In the genomic region with DNA sequence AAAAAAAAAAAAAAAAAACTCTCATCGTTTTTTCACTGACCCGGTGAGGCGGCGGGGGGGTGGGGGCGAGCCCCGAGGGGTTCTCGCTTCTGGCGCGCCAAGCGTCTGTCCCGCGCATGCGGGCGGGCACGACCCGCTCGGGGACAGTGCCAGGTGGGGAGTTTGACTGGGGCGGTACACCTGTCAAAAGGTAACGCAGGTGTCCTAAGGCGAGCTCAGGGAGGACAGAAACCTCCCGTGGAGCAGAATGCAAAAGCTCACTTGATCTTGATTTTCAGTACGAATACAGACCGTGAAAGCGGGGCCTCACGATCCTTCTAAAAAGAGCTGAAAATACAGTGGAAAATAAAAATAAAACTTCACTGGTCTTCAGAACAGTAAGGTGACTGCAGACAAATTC, we compare ENCODE assay signal across 8 mouse cellular contexts. TPM values are rescaled to one million over a fixed set of nuclear protein-coding genes. Genes with fewer than 3 reads are reported as not detected.
DNase-seq lines count a peak whose midpoint lies in the region; ATAC-seq and TF ChIP-seq lines count a peak whose summit lies in the region.

No protein-coding gene starts in this region.

- H3K4me1 ChIP-seq in MEL (ENCODE audit: control insufficient read depth in 1 of 2, insufficient read depth in 2 of 2, low read length in 2 of 2): peaks cover 4 to 13% of the 10 kb centered on the region in 2 experiments; a peak in 3 of 4 replicates
- H3K4me1 ChIP-seq in hindbrain, embryonic 11.5 days (replicated peaks; ENCODE audit: control insufficient read depth, insufficient read depth, low read length): no peaks in the 10 kb centered on the region
- no peaks in the 10 kb centered on the region for H3K4me1 ChIP-seq in lung, adult 2 months (ENCODE audit: control insufficient read depth, insufficient read depth, low read length)
- no peaks in the 10 kb centered on the region for H3K4me1 ChIP-seq in thymus, adult 2 months (replicated peaks; ENCODE audit: control insufficient read depth, insufficient read depth, low read length)

- no peaks in the 10 kb centered on the region for H3K79me2 ChIP-seq in MEL (ENCODE audit: control insufficient read depth, insufficient read depth, low read length, poor library complexity)

- no peak overlapping the region for H3K27ac ChIP-seq in MEL (ENCODE audit: control insufficient read depth, low read depth, low read length)
- no peak overlapping the region for H3K27ac ChIP-seq in hindbrain, embryonic 11.5 days (ENCODE audit: low read depth, low read length)
- no peak overlapping the region for H3K27ac ChIP-seq in thymus, adult 2 months (ENCODE audit: control insufficient read depth, insufficient read depth, low read length)

- no peaks in the 10 kb centered on the region for H3K27me3 ChIP-seq in MEL (ENCODE audit: control insufficient read depth in 1 of 2, insufficient read depth in 2 of 2, low read length in 2 of 2)
- no peaks in the 10 kb centered on the region for H3K27me3 ChIP-seq in hindbrain, embryonic 11.5 days (ENCODE audit: control insufficient read depth, insufficient read depth, low read length)
- H3K27me3 ChIP-seq in thymus, adult 2 months (ENCODE audit: control insufficient read depth, insufficient read depth, low read length): no peaks in the 10 kb centered on the region

- no peak for TF ChIP-seq RAD21 in MEL (IDR thresholded peaks at IDR 0.05; ENCODE audit: low read depth, low read length)

- no peak for TF ChIP-seq POLR2A in MEL (IDR thresholded peaks at IDR 0.05; ENCODE audit: control insufficient read depth in 1 of 2, insufficient read depth in 1 of 2, low read depth in 1 of 2, low read length in 2 of 2, poor library complexity in 1 of 2)
- no peak for TF ChIP-seq POLR2A in lung, adult 2 months (IDR thresholded peaks at IDR 0.05; ENCODE audit: borderline replicate concordance, extremely low read depth, low read depth, low read length)
- TF ChIP-seq POLR2A in thymus, adult 2 months (IDR thresholded peaks at IDR 0.05; ENCODE audit: control insufficient read depth, extremely low read depth, insufficient read depth, low read length, poor library complexity): no peak

- H3K4me2 ChIP-seq in hindbrain, embryonic 11.5 days (replicated peaks; ENCODE audit: low read depth, low read length): no peak overlapping the region

- no peak overlapping the region for H3K9ac ChIP-seq in MEL (ENCODE audit: control insufficient read depth, low read depth, low read length, poor library complexity, severe bottlenecking)
- H3K9ac ChIP-seq in hindbrain, embryonic 11.5 days (ENCODE audit: low read depth, low read length): no peak overlapping the region

- H3K9me3 ChIP-seq in MEL (replicated peaks; ENCODE audit: insufficient read depth, low read length): no peaks in the 10 kb centered on the region
- no peaks in the 10 kb centered on the region for H3K9me3 ChIP-seq in hindbrain, embryonic 11.5 days (ENCODE audit: control insufficient read depth, low read length)

- WGBS in hindbrain, embryonic 11.5 days: 34% methylated on average over 25 of the region's 25 CpGs
- WGBS in lung, adult 2 months: 26% methylated on average over 25 of the region's 25 CpGs
- 40% methylated on average over 25 of the region's 25 CpGs for WGBS in thymus, adult 2 months

- peak; percentile 100 for ATAC-seq in hindbrain, embryonic 11.5 days (ENCODE audit: low FRiP score)
- ATAC-seq in neutrophil, adult 5-6 weeks (ENCODE audit: extremely low read depth, insufficient number of reproducible peaks, low FRiP score, poor library complexity, severe bottlenecking): peak; percentile 98

- TF ChIP-seq CTCF in MEL (IDR thresholded peaks at IDR 0.05 in 2 of 3, conservative IDR thresholded peaks at IDR 0.05 in 1 of 3; ENCODE audit: control insufficient read depth in 1 of 3, insufficient read depth in 1 of 3, low read depth in 2 of 3, low read length in 3 of 3, poor library complexity in 1 of 3, severe bottlenecking in 1 of 3): no peak
- no peak for TF ChIP-seq CTCF in lung, adult 2 months (IDR thresholded peaks at IDR 0.05; ENCODE audit: insufficient read depth, low read length)
- no peak for TF ChIP-seq CTCF in thymus, adult 2 months (IDR thresholded peaks at IDR 0.05; ENCODE audit: borderline replicate concordance, control insufficient read depth, extremely low read depth, insufficient read depth, low read length, poor library complexity)

- H3K36me3 ChIP-seq in MEL (ENCODE audit: control insufficient read depth in 1 of 2, insufficient read depth in 2 of 2, low read length in 2 of 2): peaks cover 0 to 8% of the 10 kb centered on the region in 2 experiments; a peak in 2 of 4 replicates
- no peaks in the 10 kb centered on the region for H3K36me3 ChIP-seq in hindbrain, embryonic 11.5 days (ENCODE audit: control insufficient read depth, insufficient read depth, low read length)
- no peaks in the 10 kb centered on the region for H3K36me3 ChIP-seq in thymus, adult 2 months (ENCODE audit: control insufficient read depth, insufficient read depth, low read length)

- no peak for TF ChIP-seq EP300 in MEL (IDR thresholded peaks at IDR 0.05; ENCODE audit: low read depth in 1 of 2, low read length in 2 of 2)

- H3K4me3 ChIP-seq in MEL (ENCODE audit: control insufficient read depth in 1 of 2, insufficient read depth in 1 of 2, low read depth in 2 of 2, low read length in 2 of 2): no peak overlapping the region
- no peak overlapping the region for H3K4me3 ChIP-seq in hindbrain, embryonic 11.5 days (ENCODE audit: low read depth, low read length)
- no peak overlapping the region for H3K4me3 ChIP-seq in lung, adult 2 months (replicated peaks; ENCODE audit: extremely low read depth, low read depth, low read length)
- no peak overlapping the region for H3K4me3 ChIP-seq in thymus, adult 2 months (ENCODE audit: control insufficient read depth, insufficient read depth, low read length)

- DNase-seq in MEL (ENCODE audit: low read depth, low spot score): peak; percentile 80
- peak; percentile 86 for DNase-seq in cerebellum, adult 9-11 months
- peak; percentile 77 to 96 for DNase-seq in frontal cortex, postnatal 14 days (ENCODE audit: low spot score in 2 of 2)
- peak; percentile 97 for DNase-seq in hindbrain, embryonic 11.5 days (ENCODE audit: low spot score)
- DNase-seq in layer of hippocampus, adult 9-10 months (ENCODE audit: low spot score): peak; percentile 75
- peak; percentile 99 for DNase-seq in lung, adult 2 months
- DNase-seq in thymus, adult 2 months: peak; percentile 95

TF ChIP-seq in MEL, 35 proteins besides CTCF, POLR2A, EP300 and RAD21:
- TF ChIP-seq NRF1 (IDR thresholded peaks at IDR 0.05; ENCODE audit: insufficient read depth, low read depth, low read length, poor library complexity, severe bottlenecking): no peak
- TF ChIP-seq USF1 (IDR thresholded peaks at IDR 0.05; ENCODE audit: low read depth, low read length): no peak
- TF ChIP-seq POLR2AphosphoS5 (IDR thresholded peaks at IDR 0.05; ENCODE audit: borderline replicate concordance, low read depth, low read length): no peak
- TF ChIP-seq USF2 (IDR thresholded peaks at IDR 0.05; ENCODE audit: borderline replicate concordance in 1 of 2, insufficient read depth in 1 of 2, low read depth in 1 of 2, low read length in 2 of 2): no peak
- no peak for TF ChIP-seq MAX (IDR thresholded peaks at IDR 0.05; ENCODE audit: low read length)
- TF ChIP-seq JUND (IDR thresholded peaks at IDR 0.05; ENCODE audit: low read depth, low read length): no peak
- no peak for TF ChIP-seq HCFC1 (IDR thresholded peaks at IDR 0.05; ENCODE audit: low read depth, low read length)
- no peak for TF ChIP-seq MYC (IDR thresholded peaks at IDR 0.05; ENCODE audit: low read depth, low read length)
- no peak for TF ChIP-seq MXI1 (IDR thresholded peaks at IDR 0.05; ENCODE audit: low read depth, low read length)

RNA-seq across cellular contexts. Expression of gene Hic2, which starts 11.2 kb away (rescaled TPM):
- total RNA-seq in MEL (2012; rRNA removed): 5.8 and 5.9 TPM in 2 replicates
- 1 to 10 TPM in 1 of 2 experiments, not detected in 1; 9.5 TPM for polyA plus RNA-seq in MEL (2012; ENCODE audit: insufficient read depth in 1 of 2, insufficient read length in 2 of 2, low read depth in 1 of 2, low replicate concordance in 2 of 2, missing spikeins in 1 of 2)
- polyA plus RNA-seq in hindbrain, embryonic 11.5 days (2014; fragmentation: Nextera tagmentation; extraction: Ambion mirVana): 7.9 and 8.7 TPM in 2 replicates
- polyA plus RNA-seq in lung, adult 2 months (2012; rRNA removed): 2.0 and 2.2 TPM in 2 replicates
- 1.2 and 1.7 TPM in 2 replicates for total RNA-seq in neutrophil, adult 5-6 weeks (2017)
- polyA plus RNA-seq in thymus, adult 2 months (2012; rRNA removed): 6.0 and 7.0 TPM in 2 replicates

RNA-seq across cellular contexts. Expression of gene Rimbp3, which starts 13.8 kb away (rescaled TPM):
- 0.36 and 0.62 TPM in 2 replicates for total RNA-seq in MEL (2012; rRNA removed)
- polyA plus RNA-seq in MEL (2012; ENCODE audit: insufficient read depth in 1 of 2, insufficient read length in 2 of 2, low read depth in 1 of 2, low replicate concordance in 2 of 2, missing spikeins in 1 of 2): under 1 TPM in 1 of 2 experiments, not detected in 1; 0.35 TPM
- 0.78 and 1.0 TPM in 2 replicates for polyA plus RNA-seq in hindbrain, embryonic 11.5 days (2014; fragmentation: Nextera tagmentation; extraction: Ambion mirVana)
- polyA plus RNA-seq in lung, adult 2 months (2012; rRNA removed): 0.02 and 0.07 TPM in 2 replicates
- 0.12 TPM in 1 of 2 replicates, not detected in the other for total RNA-seq in neutrophil, adult 5-6 weeks (2017)
- polyA plus RNA-seq in thymus, adult 2 months (2012; rRNA removed): 0.41 and 0.51 TPM in 2 replicates

RNA-seq across cellular contexts. Expression of gene Ube2l3, which starts 19.7 kb away (rescaled TPM):
- 137 and 166 TPM in 2 replicates for total RNA-seq in MEL (2012; rRNA removed)
- 1,000 to 10,000 TPM in 1 of 2 experiments, 100 to 1,000 TPM in 1; 297 to 2,006 TPM for polyA plus RNA-seq in MEL (2012; ENCODE audit: insufficient read depth in 1 of 2, insufficient read length in 2 of 2, low read depth in 1 of 2, low replicate concordance in 2 of 2, missing spikeins in 1 of 2)
- polyA plus RNA-seq in hindbrain, embryonic 11.5 days (2014; fragmentation: Nextera tagmentation; extraction: Ambion mirVana): 415 and 422 TPM in 2 replicates
- polyA plus RNA-seq in lung, adult 2 months (2012; rRNA removed): 40.4 and 51.2 TPM in 2 replicates
- 45.5 and 49.6 TPM in 2 replicates for total RNA-seq in neutrophil, adult 5-6 weeks (2017)
- polyA plus RNA-seq in thymus, adult 2 months (2012; rRNA removed): 70.5 and 75.0 TPM in 2 replicates

RNA-seq across cellular contexts. Expression of gene Tmem191c, which starts 53.7 kb away (rescaled TPM):
- total RNA-seq in MEL (2012; rRNA removed): 2.6 and 3.3 TPM in 2 replicates
- 1 to 10 TPM in 1 of 2 experiments, not detected in 1; 7.5 TPM for polyA plus RNA-seq in MEL (2012; ENCODE audit: insufficient read depth in 1 of 2, insufficient read length in 2 of 2, low read depth in 1 of 2, low replicate concordance in 2 of 2, missing spikeins in 1 of 2)
- 5.7 and 7.7 TPM in 2 replicates for polyA plus RNA-seq in hindbrain, embryonic 11.5 days (2014; fragmentation: Nextera tagmentation; extraction: Ambion mirVana)
- polyA plus RNA-seq in lung, adult 2 months (2012; rRNA removed): 7.0 and 8.6 TPM in 2 replicates
- 11.0 and 13.0 TPM in 2 replicates for total RNA-seq in neutrophil, adult 5-6 weeks (2017)
- 63.6 and 72.6 TPM in 2 replicates for polyA plus RNA-seq in thymus, adult 2 months (2012; rRNA removed)
